Mouse (Mus musculus) embryonic fibroblast, embryonic 13.5 days (primary cell): ENCODE results near the gene Poc5.

Source experiments
- CTCF ChIP-seq: IDR thresholded peaks from 2 replicates; pipeline ENCODE4 v1.5.1; 2011; ENCODE audit warnings: mild to moderate bottlenecking, control low read depth, low read length, moderate library complexity, borderline replicate concordance; ENCODE audit not compliant: insufficient read depth
- POLR2A ChIP-seq: IDR thresholded peaks from 2 replicates; pipeline ENCODE4 v1.6.1; 2011; ENCODE audit warnings: low read depth, mild to moderate bottlenecking, control low read depth, low read length, moderate library complexity

DNA sequence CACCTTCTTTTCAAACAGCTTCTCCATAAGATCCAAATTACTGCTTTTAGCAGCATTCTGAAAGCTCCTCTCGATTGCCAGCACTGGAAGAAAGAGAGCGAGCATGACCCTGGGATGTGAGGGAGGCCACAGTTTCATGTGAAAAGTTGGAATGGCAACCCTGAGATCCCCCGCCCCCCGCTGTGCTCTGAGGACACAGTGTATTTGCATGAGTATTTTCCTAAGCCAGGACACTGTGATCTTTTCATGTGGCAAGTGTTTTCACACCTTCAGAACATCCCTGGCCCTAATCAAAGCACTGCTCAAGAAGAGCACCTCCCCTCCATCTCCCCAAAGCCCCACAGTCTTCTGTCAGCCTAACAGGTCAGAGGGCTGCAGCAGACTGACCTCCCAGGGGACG lies 77.2 kb downstream of the Poc5 start:
- TF ChIP-seq CTCF (no peak), POLR2A (no peak)
